Mouse (Mus musculus) CH12F3 (cell line): ENCODE measurements around the gene Ccr7.

Source experiments
- in situ Hi-C: fragments of 300-500 bp; cut with MboI; formaldehyde crosslinking; loops from 2 replicates; pipeline ENCODE4 v1.14.3; 2020; ENCODE audit warnings: low sequenced_read_pairs

Gene Ccr7

DNA sequence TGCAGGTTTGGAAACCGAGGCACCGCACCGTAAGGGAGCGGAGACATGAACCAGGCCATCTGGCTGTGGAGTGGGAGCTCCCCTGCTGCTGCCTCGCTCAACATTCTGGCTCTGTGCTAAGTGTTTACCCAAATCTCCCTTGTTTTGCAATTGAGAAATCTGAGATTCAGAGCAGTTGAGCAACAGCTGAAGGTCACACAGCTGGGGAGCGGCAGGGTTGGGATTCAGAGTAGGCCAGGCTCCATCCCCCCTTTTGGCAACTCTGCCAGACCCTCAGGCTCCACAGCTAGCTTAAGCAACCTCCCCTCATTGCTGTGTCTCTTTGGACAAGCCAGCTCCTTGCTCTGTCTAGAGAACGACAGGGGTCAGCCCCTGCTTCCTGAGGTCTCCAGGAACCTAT, 13.3 kb downstream of the Ccr7 start:
- in situ Hi-C loops: loop anchor here (25.0 kb wide), 1 partner anchor 104 kb away; the partner anchor contains the start of gene Igfbp4

DNA sequence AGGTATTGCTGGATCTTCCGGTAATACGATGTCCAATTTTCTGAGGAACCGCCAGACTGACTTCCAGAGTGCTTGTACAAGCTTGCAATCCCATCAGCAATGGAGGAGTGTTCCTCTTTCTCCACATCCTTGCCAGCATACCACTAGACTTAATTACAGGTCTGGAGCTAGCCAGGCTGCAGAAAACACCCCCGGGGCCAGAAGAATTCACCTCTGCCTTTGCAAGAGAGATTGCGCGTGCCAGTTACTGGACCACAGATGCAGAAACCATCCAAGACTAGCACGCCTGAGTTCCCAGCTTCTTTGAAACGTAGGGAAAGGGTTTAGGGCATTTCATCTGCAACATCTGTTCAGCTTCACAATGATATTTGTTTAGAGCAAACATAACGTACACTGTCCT, 15.9 kb downstream of the Ccr7 start:
- in situ Hi-C loops: loop anchor here (25.0 kb wide), 1 partner anchor 102 kb away; the partner anchor contains the start of gene Igfbp4

DNA sequence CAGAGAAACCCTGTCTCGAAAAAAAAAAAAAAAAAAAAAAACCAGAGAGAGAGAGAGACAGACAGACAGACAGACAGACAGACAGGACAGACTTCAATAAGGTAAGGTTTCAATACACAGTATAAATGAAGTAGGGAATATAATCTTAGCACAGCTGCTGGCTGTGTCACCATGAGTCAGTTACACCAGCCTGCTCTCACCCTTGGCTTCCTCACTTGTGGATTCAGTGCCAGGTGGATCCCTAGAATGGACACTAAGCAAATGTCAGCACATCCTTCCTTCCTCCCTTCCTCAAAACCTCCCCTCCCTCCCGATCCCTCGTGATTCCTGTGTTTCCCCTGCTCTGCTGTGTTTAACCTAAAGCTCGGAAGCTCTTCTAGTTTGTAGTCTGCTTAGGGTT, 17.5 kb downstream of the Ccr7 start:
- in situ Hi-C loops: loop anchor here (25.0 kb wide), 1 partner anchor 100 kb away; the partner anchor contains the start of gene Igfbp4

DNA sequence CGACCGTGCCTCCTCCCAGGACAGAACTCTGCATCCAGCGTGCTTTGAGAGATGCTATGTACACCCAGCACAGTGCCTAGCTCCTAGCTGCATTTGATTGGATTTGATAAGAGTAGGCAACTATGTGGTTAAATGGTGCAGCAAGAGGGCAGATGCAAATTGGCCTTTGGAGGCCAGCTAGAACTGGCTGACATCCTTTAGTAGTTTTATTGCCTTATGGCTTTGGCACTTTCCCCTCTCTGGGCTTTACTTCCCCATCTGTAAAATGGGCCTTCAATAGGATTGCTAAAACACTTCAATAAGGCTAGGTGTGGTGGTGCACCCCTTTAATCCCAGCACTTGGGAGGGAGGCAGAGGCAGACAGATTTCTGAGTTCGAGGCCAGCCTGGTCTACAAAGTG, 17.9 kb downstream of the Ccr7 start:
- in situ Hi-C loops: loop anchor here (25.0 kb wide), 1 partner anchor 100 kb away; the partner anchor contains the start of gene Igfbp4

DNA sequence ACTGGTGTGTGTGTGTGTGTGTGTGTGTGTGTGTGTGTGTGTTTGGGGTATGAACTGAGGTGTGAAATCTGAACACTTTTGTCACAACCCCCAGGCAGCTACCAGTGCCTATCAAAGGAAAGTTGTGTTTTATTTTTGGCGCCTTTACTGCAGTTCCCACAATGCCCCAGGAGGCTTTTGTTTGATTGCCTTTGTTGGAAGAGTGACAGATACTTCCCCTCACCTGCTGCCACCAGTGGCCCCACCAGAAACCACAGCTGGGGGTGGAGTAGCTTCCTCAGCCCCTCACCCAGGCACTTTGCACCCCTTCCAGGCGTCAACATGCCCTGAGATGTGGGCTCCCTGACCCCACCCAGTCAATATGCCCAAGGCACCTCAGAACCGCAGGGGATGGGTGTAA, 18.5 kb downstream of the Ccr7 start:
- in situ Hi-C loops: loop anchor here (25.0 kb wide), 1 partner anchor 99 kb away; the partner anchor contains the start of gene Igfbp4

DNA sequence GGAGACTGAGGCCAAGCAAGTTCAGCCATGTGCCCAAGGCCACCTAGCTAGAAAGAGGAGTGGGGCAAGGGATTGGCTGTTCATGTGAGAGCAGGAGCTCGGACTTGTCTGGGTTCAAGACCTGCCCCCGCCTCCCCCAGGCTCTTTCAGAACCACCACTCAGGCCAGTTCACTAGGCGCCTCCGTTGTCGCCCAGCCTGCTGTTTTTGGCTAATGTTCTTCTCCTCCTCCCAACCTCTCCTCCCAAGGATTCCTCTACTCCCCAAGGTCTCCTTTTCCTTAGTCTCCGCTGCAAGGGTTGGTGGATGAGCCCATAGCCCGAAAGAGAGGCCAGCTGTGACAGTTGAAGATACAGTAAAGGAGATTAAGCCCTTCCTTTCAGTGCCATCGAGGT, 19.8 kb downstream of the Ccr7 start:
- in situ Hi-C loops: loop anchor here (25.0 kb wide), 1 partner anchor 98 kb away; the partner anchor contains the start of gene Igfbp4

DNA sequence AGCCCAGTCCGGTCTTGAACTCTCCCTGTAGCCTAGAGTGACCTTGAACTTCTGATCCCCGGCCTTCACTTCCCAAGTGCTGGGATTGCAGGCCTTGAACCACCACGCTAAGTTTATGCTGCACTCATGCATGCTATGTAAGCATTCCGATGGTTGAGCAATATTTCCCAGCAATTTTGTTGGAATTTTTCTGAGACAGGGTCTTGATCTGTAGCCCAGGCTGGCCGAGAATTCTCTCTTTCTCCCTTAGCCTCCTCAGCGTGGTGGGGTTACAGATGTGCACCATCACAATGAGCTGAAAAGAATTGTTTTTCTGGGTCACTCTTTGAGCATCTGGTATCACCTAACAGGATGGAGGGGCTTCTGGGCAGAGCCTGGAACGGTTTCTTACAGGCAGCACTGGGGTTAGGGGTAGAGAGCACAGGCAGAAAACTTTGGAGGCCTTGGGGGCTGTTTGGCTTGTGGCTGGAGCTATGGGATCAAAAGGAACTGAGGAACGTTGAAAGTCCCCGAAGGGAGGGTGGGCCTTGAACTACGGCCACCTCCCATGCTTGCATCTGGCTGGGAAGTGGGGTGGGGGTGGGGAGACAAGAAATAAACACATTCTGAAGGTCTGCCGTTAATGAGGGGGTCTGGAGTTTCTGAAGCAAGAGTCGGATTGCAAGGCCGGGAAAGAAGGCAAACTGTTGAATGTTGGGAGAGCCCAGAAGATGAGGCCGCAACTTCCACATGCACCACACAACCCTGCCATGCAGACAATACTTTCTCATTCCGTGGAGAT, 20.4 kb downstream of the Ccr7 start:
- in situ Hi-C loops: loop anchor here (25.0 kb wide), 1 partner anchor 97 kb away; the partner anchor contains the start of gene Igfbp4

DNA sequence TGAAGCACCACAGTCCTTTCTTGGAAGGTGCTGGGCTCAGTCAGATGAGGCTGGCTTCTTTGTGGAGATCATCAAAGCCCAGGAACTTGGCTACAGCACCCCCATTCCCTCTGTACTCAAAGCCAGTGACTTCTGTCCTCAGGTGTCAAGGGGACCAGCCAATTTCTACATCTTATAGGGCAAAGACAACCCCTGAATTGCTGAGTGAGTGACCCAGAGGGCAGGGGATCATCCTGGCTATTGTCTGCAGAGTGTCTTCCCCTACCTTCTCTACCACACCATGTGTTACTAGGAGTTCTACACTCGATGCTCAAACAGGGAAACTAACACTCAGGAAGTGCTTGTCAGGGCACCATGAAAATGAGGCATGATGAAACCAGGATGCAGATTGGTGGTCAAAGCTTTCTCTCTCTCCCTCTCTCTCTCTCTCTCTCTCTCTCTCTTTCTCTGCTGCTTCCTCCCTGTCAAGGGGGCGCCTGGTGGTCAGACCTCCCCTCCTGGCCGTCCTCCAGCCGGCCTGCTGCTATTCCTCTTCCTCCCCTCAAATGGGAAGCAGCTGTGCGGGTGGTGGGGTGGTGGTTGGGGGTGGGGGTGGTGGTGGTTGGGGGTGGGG, 21.5 kb downstream of the Ccr7 start:
- in situ Hi-C loops: loop anchor here (25.0 kb wide), 1 partner anchor 96 kb away; the partner anchor contains the start of gene Igfbp4

DNA sequence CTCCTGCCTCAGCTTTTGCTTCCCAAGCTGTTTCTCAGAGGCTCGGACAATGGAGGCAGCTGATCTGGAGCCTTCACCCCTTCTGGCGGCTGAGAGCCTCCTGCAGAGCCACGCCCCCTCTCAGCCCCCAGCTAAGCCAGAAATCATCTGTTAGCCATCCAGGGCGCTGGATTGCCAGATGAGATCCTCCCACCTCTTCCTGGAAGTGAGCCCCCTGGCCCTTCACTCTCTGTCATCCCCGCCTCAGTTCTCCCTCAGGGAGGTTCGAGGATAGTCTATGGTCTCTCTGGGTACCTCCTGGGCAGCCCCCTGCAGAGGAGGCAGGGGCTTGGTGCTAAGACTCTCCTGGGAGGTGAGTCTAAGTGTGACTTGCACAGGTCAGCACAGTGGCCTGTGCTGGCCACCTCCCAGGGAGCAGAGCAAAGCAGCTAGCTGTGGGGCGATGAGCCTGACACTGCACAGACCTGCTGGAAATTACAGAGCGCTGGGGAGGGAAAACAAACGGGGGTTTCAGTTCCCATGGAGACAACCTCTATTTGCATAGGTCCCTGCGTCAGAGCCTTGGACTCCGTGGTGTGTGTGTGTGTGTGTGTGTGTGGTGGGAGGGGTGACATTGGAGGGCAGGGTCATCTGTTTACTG, 22.7 kb downstream of the Ccr7 start:
- in situ Hi-C loops: loop anchor here (25.0 kb wide), 1 partner anchor 95 kb away; the partner anchor contains the start of gene Igfbp4

DNA sequence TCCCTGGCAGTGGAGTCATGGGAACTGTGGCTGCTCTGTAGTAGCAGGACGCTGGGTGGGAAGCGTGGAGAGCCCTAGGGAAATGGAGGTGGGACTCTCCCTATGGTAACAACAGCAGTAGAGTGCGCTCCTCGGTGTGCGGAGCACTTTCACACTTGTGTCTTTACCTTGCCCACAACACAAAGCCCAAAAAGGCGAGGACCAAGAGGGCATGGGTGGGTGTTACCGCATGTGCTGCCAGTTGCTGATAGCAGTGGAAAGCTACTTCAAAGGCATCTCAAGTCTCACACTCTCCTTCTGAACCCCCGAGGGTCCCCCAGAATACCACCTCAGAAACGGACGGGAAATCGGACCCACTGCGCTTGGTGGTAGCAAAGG, 23.4 kb downstream of the Ccr7 start:
- in situ Hi-C loops: loop anchor here (25.0 kb wide), 1 partner anchor 94 kb away; the partner anchor contains the start of gene Igfbp4

DNA sequence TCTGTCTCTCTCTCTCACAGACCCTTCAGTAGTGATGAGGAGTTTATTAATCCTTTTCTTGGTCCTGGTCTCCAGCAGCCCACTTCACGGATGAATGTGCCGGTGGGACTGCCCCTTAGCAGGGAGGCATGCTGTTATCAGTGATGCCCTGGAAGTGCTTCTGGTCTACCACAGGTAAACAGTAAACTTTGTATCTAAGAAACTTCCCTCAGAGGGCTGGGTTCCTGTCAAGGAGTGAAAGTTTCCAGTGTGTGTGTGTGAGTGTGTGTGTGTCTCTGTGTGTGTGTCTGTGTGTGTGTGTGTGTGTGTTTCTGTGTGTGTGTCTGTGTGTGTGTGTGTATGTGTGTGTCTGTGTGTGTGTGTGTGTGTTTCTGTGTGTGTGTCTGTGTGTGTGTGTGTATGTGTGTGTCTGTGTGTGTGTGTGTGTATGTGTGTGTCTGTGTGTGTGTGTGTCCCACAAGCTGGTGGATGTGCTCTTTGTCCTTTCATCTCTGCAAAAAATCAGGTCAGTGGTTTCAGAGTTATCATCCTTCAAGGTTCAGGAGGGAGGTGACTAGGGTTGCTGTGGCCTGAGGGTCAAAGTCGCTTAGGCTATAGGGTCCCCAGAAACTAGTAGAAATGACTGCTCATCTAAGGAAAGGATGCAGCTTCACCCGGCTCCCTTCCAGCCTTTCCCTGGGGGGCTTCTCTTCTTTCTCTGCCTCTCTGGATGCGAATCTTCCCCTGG, 24.0 kb downstream of the Ccr7 start:
- in situ Hi-C loops: loop anchor here (25.0 kb wide), 1 partner anchor 94 kb away; the partner anchor contains the start of gene Igfbp4

DNA sequence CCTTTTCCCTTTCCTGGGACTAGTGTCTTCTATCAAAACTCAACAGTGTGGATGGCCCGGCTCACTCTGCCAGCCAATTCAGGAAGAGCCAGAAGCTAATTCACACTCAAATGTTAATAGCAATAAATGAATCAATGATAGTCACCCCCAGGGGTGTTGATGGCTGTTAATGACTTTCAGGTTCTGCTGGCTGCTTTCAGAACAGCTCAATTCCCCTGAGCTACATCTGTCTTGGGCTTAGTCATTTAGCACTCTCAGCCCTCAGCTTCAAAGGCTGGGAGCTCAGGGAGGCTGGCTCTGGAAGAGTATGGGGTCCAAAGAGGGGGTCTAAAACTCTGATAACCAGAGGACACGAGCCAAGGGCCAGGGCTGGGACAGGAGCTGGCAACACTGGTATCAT, 25.6 kb downstream of the Ccr7 start:
- in situ Hi-C loops: loop anchor here (25.0 kb wide), 1 partner anchor 92 kb away; the partner anchor contains the start of gene Igfbp4

DNA sequence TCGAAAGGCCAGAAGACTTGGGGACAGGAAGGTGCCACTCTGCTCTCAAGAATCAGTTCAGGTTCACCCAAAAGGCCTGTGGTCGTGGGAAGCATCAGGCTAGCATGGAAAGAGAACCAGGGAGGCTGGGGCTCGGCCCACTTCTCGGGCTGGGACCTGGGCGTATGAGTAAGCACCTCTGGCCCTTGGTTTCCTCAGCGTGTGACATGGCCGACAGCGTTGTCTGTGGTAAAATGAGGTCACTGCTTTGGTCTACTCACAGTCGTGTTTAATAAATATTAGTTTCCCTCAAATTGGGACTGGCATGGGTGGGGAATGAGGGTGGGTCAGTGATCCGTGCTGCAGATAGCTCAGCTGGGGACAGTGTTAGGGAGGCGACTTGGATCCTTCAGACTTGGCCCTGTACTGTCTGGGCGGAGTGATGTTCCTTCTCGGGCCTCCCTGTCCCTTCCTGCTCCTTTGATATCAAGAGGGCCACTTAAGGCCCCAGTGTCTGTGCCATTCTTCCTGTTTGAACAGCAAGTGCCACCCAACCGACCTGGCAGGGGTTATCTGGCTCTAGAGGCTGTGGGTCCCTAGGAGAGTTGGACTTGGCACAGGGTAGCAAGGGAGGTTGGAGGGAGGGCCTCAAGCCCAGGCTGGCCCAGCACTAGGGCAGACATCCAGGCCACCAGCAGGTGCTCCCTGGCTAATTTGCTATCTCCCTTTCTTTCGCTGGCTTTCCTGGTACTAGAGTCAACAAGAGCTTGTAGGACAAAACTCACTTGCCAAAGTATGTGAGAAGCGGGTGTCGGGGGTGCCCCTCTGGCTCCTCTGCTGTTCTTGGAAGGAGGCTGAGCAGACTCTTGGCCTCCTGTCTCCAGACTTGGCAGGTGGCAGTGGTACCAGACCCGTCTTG, 26.8 kb downstream of the Ccr7 start:
- in situ Hi-C loops: loop anchor here (25.0 kb wide), 1 partner anchor 91 kb away; the partner anchor contains the start of gene Igfbp4

DNA sequence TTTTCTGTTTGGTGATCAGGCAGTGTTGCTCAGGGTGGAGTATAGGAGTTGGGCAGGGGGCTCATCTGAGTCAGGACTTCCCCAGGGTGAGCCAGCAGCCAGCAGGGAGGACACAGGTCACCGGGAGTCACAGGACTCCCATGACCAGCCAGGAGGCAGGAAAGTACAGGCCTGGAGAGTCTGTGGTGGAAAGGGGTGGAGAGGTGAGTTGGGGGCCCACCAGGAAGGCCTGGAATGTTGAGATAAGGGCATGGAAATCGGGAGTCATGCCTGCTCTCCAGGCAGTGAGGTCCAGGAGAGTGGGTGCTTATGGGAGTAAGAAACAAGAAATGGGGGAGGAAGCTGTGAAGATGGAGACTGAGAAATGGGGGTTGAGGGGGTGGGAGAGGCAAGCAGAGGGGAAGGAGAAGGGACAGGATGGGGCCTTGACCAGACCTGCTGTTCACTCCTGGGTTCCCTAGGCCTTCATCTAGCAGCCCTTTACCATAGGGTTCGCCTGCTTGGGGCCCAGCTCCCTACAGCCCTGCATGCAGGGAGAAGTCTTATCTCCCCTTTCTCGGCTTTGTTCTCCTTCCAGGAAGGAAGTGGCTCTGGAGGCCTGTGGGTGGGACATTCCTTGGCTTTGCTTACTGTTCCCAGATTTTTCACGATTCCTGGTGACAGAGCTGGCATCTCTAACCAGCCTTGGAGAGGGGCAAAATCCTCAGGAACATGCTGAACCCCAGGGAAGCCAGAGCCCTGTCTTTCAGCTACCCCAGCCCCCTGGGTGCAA, 28.2 kb downstream of the Ccr7 start:
- in situ Hi-C loops: loop anchor here (25.0 kb wide), 1 partner anchor 89 kb away; the partner anchor contains the start of gene Igfbp4

DNA sequence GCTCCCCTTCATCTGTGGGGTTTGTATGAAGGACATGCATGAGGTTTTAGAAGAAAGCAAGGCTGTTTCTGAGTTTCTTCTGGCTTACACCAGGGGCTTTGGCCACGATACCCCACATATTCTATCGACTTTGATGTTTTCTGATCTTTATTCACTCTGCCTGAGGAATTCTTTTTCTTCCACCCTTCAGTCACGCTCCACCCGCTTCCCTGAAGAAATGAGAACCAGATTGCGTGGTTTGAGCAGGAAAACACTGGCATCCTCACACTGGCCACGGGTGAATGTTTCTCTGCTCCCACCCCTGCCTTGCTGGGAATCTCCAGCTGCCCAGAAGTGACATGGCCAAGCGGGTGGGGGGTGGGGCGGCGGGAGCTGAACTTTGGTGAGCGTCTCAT, 30.2 kb downstream of the Ccr7 start:
- in situ Hi-C loops: loop anchor here (25.0 kb wide), 1 partner anchor 87 kb away; the partner anchor contains the start of gene Igfbp4

DNA sequence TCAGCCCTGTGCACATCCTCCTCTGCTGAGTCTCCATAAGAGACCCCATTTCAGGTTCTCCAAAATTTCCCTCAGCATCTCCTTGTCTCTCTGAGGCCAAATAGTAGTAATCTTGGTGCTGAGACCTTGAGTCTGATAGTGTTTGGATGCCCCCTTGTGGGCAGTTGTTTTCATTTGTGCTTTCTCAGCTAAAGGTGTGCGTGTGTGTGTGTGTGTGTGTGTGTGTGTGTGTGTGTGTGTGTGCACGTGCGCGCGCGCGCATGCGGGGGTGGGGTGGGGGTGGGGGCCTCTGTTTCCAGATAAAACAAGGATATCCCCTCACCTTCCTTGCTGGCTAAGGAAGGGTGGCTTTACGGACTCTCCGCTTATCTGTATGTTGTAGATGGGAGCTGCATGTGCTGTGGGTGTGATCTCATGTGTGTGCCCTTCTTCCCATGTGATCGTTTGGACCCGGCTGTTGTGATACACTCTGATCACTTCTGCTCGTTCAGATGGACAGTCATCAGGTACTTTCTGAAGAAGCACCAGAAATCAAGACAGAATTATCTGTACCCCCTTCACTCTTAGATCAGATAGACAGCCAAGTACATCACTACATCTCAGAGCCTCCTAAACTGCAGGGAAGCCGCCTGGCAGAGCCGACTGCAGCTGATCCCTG, 30.8 kb downstream of the Ccr7 start:
- in situ Hi-C loops: no loop called here

DNA sequence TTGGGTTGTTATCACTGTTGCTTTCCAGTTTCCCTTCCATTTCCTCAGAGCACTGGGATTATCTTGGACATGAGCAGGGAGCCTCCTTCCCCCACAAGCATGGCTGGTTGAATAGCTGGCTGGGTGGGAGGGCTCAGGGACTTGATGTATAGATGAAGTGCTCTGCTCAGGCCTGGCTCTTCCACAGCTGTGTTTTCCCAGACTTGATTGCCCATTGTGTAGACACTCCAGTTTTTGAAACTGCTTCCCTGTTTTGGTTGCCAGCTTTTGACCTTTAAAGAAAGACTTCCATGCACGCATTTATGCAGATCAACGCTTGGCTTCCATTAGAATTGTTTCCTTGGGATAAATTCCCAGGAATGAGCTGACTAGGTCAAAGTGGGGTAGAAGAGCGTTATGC, 32.2 kb downstream of the Ccr7 start:
- in situ Hi-C loops: no loop called here

DNA sequence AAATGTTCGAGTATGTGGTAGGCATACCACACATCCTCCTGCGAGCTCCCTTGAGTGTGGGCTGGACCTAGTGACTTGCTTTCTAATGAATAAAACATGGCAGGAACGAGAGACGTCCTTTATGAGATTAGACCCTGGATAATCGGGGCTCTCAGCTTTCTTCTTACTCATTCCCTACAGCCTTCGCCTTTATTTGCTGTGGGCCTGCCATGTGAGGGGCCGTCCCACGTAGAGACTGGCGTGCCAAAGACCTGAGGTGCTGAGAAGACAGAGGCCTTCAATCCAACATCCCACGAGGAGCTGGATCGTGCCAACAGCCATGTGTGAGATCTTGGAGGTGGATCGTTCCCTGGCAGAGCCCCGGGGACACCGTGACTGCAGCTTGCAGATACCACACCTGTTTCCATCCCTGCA, 33.7 kb downstream of the Ccr7 start:
- in situ Hi-C loops: no loop called here
